Mouse (Mus musculus): ENCODE data around the gene Evi2b.

Evi2b gene

DNA sequence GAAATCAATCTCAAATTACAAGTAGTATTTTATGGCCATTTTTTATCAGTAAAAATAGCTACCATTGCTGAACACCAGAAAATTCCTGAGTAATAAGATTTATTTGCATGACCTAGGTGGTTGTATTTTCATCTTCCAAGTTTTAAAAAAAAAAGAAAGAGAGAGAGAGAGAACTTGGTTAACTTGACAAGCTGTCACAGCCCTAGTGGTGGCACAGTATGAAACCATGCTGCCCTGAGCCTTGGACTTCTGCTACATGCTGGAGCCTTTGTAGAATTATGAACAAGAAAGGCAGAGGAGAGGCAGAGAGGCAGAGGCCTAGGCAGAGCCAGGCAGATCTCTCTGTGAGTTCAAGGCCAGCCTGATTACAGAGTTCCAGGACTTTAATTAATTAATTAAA, 1.6 kb downstream of the Evi2b start:
- DNase-seq (ENCODE audit: low spot score) = no peak

- no peak for DNase-seq (ENCODE audit: low spot score)
These were observed 2.8 kb downstream of the Evi2b start for GRCm38 (mm10) chr11:79520772-79521171.

GRCm38 (mm10) chr11:79519878-79520291, 3.7 kb downstream of the Evi2b start:
- no peak for DNase-seq (ENCODE audit: low spot score)

DNA sequence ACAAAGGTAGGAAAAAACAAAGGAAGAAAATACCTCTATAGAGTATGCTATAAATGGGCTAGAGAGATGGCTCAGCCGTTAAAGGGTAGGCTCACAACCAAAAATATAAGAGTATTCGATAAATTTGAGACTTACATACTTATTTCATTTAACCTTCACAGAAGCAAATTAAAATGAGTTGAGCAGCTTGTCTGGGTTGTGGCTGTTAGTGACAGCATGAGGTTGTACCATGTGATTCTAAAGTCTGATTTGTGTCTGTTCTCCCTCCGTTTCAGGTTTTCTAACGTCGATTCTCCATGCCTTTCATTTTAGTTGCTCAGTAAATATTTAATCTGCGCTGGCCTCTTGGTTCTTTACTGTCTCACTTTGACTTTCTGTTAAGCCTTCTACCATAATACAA, 4.3 kb downstream of the Evi2b start:
- DNase-seq (ENCODE audit: low spot score) = no peak

DNA sequence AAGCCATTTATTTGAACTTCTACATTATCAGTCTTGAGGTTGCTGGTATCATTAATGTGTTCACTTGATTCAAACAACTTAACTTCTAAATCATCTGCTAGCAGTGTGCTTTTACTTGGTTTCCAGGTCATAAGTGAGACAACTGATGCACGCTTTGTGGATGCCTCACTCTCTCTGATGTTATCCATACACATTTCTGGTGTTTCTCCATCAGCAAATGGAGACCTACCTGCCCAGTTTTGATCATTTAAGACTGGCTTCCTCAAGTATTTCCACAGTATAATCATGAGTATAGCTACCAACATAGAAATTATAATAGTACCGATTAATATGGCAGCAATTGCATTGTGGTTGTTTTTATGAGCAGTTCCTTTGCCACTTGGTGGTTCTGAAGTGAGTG, 7.8 kb downstream of the Evi2b start:
- no peak for DNase-seq (ENCODE audit: low spot score)

GRCm38 (mm10) chr11:79515331-79515730, 8.2 kb downstream of the Evi2b start:
- no peak for DNase-seq (ENCODE audit: low spot score)

DNA sequence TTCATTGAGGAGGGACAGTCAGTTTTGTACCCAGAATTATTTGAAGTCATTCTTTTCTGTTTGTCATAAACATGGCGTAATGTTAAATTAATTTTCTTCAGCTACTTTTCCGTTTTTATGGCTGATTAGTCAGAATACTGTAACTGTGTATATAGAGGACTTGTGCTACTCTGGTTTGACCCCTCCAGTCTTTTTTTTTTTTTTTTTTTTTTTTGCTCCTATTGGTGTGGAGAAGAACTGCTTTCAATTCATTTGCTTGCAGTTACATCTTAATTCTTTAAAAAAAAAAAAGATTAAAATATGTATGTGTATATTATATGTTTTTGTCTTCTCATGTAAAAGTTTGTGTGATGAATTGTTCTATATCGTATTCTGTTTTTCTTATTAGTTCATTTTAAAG, 11.6 kb downstream of the Evi2b start:
- no peak for DNase-seq (ENCODE audit: low spot score)

DNA sequence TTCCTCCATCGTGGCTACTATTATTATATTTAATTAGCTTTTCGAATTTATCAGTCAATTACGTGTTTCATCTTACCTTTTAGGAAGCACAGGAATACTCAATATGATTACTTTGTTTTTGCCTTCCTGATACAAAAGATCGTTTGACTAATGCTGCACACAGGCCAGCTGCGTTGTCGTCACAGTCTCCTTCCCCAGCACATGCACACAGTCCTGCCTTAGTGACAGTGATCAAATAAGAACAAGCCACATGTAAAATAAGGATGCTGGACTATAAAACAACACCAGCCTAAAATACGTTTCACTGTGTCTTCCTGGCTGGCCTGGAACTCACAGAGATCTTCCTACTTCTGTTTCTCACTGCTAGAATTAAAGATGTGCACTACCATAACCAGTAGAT, 19.1 kb downstream of the Evi2b start:
- no peak for DNase-seq (ENCODE audit: low spot score)

- no peak for DNase-seq (ENCODE audit: low spot score)
These were observed 19.7 kb downstream of the Evi2b start, which contains the start of gene Omg for GRCm38 (mm10) chr11:79503845-79504244. Gene Omg, minus strand, starts transcription at chr11:79504084.

DNA sequence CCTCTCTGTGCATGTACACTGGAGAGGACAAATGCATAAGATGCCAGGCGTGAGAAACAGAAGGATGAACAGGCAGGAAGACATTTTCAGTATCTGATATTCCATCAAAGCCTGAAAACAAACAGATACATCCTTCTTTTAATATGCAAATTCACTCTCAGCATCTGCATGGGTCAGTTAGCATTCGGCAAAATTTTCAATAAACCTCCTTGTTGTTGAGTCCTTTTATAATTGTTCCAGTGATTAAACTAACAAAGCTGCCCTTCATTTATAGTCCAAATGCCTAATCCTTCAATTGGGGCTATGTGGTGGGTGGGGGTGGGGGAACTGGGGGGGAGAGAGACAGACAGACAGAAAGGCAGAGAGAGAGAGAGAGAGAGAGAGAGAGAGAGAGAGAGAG, 20.6 kb downstream of the Evi2b start:
- DNase-seq (ENCODE audit: low spot score) = no peak

- DNase-seq (ENCODE audit: low spot score) = no peak
These were observed 28.4 kb downstream of the Evi2b start for GRCm38 (mm10) chr11:79494976-79495800.

DNA sequence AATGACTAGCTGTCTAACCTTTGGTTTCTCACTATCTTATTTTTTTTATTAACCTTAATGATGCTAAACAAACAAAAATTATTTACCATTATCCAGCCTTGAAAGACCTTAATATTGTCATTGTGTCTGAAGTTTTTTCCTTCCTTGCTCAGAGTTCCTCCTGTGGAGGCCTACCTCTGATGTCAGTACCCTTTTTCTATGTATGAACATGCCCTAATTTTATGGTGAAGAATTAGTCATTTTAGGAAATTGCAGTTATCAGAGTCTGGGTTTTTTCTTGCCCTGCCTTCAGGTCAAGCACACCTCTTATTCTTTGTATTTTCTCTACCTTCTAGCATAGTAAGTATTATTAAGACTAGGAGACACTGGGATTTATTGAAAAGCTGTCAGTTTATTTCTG, 38.8 kb downstream of the Evi2b start:
- no peak for DNase-seq (ENCODE audit: low spot score)

DNA sequence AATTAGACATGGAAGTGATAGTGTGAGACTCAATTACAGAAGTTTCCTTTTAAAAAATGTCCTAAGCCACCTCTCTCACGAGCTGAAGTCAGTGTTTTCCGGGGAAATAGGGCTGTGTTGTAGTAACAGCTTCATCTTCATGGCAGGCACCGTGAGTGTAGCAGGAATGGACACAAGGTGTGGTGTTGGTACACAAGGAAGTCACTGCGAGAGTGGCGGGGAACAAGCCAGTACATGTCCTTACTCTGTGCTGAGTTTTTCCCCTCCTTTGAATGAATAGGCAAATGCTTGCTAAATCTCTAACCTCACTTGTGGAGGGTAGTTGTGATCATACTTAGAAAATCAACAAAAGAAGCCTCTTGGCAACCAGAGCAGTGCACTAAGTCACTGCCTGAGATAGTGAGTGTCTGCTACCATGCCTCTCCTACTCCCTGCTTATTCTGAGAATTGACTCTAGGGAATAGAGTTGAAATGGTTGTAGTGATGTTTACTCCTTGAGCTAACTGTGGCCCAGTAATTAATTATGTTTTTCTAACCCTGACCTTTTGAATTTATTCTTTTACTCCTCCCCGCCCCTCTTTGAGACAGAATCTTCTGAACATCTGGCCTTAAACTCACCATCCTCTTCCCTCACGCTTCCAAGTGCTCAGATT, 39.6 kb downstream of the Evi2b start:
- DNase-seq (ENCODE audit: low spot score) = no peak

GRCm38 (mm10) chr11:79483392-79483791, 40.2 kb downstream of the Evi2b start:
- DNase-seq (ENCODE audit: low spot score) = no peak

GRCm38 (mm10) chr11:79468097-79468496, 55.5 kb downstream of the Evi2b start:
- DNase-seq (ENCODE audit: low spot score) = no peak

Data from MN1 (cell line).